Mouse (Mus musculus) cerebellum, postnatal 25 days (tissue): ENCODE data around the gene Hexim1.

Experiments used
- DNase-seq, 2 experiments: peaks; one replicate each; pipeline ENCODE4 v3.0.0; 2021; ENCODE audit warnings: mixed read lengths in 2 of 2

Hexim1 gene

GRCm38 (mm10) chr11:103119609-103120008, 3.6 kb downstream of the Hexim1 start:
- DNase-seq: no peak

- DNase-seq: no peak
Measured at GRCm38 (mm10) chr11:103120315-103120714, 4.3 kb downstream of the Hexim1 start.

GRCm38 (mm10) chr11:103131701-103132575, 15.9 kb downstream of the Hexim1 start, which contains the start of gene Hexim2:
Hexim2 (plus strand) TSS chr11:103132429.
- peak in 1 of 2 experiments; percentile 84 for DNase-seq

GRCm38 (mm10) chr11:103132576-103133455, 16.8 kb downstream of the Hexim1 start:
- peak; percentile 100 for DNase-seq

- peak; percentile 39 to 40 for DNase-seq
Measured at GRCm38 (mm10) chr11:103133456-103134185, 17.6 kb downstream of the Hexim1 start.

- DNase-seq: no peak
Measured at GRCm38 (mm10) chr11:103134221-103134620, 18.2 kb downstream of the Hexim1 start.

- DNase-seq: no peak
Measured at GRCm38 (mm10) chr11:103136039-103136577, 20.1 kb downstream of the Hexim1 start.

GRCm38 (mm10) chr11:103139951-103140762, 24.1 kb downstream of the Hexim1 start:
- DNase-seq: no peak

GRCm38 (mm10) chr11:103140763-103141100, 24.7 kb downstream of the Hexim1 start:
- no peak for DNase-seq

GRCm38 (mm10) chr11:103141101-103141943, 25.3 kb downstream of the Hexim1 start:
- peak in 1 of 2 experiments; percentile 41 for DNase-seq

- DNase-seq: peak; percentile 39
Measured at GRCm38 (mm10) chr11:103141944-103142255, 25.9 kb downstream of the Hexim1 start.

- DNase-seq: peak; percentile 86 to 90
Measured at GRCm38 (mm10) chr11:103142441-103143182, 26.6 kb downstream of the Hexim1 start.

GRCm38 (mm10) chr11:103144309-103145285, 28.6 kb downstream of the Hexim1 start:
- no peak for DNase-seq

- DNase-seq: no peak
Measured at GRCm38 (mm10) chr11:103146386-103146785, 30.4 kb downstream of the Hexim1 start.

- DNase-seq: no peak
Measured at GRCm38 (mm10) chr11:103147766-103148165, 31.7 kb downstream of the Hexim1 start.

GRCm38 (mm10) chr11:103149771-103150170, 33.7 kb downstream of the Hexim1 start:
- no peak for DNase-seq

GRCm38 (mm10) chr11:103158621-103159478, 42.8 kb downstream of the Hexim1 start:
- DNase-seq: peak; percentile 99

- DNase-seq: no peak
Measured at GRCm38 (mm10) chr11:103160738-103161137, 44.7 kb downstream of the Hexim1 start.
